Mouse (Mus musculus) brain, embryonic 18.5 days (tissue): ENCODE data around the gene Thg1l.

Source experiments
- DNase-seq: peaks from one replicate; pipeline ENCODE4 v3.0.0-alpha.2; 2012; ENCODE audit warnings: low read depth, low spot score

Thg1l gene

DNA sequence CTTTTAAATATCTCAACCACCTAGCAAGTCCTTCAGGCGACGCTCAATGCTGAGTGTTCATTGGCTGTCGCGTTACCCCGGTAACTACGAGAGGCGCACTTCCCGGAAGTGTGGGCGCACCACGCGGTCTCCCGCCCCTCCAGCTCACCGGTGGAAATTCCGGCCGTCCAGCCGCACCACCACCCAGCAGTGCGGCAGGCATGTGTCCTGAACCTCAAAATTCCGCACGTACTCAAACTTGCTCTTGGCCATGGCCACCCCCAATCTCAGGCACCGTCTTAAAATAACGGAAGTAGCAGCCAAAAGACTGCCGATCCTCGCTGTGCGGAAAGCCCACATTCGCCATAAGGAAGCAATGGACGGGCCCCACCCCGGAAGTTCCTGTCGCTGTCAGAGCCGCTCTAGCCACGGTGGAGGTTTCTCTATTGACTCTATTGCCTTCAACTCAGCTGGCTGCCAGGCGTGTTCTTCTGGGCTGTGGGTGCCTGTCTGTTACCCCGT is at the start of gene Thg1l:
Gene Thg1l (minus strand): TSS at position 368 of the 501 bp plus-strand sequence.
- peak; percentile 89 for DNase-seq

DNA sequence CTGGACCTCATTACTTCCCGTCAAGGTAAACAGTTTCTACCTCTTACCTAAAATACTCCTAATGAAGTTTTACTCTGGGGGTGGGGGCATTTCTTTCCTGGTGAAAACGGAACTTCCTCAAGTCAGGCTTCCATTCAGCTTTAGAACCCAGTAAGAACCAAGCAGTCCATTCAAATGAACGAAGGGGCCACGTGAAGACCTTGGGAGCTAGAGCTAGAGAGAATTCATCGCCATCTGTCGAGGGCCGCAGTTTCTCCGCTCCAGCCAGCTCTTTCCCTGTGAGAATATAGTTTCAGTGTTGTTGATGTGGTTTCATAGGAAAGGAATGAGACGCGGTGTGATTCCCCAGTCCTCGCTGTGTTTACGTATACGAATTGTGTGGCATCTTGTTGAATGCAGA is 36.8 kb upstream of the Thg1l start:
- DNase-seq = no peak

DNA sequence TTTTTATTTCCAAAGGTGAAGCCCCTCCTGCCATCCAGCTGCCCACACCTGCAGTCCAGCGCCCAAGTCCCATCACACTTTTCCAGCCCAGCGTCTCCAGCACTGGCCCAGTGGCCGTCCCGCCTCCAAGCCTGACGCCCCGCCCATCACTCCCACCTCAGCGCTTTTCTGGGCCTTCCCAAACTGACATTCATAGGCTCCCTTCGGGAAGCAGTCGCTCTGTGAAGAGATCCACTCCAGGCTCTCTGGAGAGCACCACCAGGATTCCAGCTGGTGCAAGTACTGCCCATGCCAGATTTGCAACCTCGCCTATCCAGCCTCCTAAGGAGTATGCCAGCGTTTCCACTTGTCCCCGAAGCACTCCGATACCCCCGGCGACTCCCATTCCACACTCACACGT is 36.3 kb upstream of the Thg1l start:
- DNase-seq = no peak

DNA sequence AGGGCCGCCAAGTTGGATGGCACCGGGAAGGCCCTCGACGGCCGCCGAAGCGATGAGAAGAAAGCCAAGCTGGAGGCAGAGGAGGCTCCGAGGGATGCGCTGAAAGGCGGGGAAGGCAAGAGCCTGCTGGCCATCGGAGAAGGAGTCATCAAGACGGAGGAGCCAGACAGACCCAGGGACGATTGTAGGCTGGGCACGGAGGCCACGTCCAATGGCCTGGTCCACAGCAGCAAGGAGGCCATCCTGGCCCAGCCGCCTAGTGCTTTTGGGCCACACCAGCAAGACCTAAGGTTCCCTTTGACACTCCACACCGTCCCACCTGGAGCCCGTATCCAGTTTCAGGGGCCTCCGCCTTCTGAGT is 25.6 kb upstream of the Thg1l start:
- DNase-seq = no peak

DNA sequence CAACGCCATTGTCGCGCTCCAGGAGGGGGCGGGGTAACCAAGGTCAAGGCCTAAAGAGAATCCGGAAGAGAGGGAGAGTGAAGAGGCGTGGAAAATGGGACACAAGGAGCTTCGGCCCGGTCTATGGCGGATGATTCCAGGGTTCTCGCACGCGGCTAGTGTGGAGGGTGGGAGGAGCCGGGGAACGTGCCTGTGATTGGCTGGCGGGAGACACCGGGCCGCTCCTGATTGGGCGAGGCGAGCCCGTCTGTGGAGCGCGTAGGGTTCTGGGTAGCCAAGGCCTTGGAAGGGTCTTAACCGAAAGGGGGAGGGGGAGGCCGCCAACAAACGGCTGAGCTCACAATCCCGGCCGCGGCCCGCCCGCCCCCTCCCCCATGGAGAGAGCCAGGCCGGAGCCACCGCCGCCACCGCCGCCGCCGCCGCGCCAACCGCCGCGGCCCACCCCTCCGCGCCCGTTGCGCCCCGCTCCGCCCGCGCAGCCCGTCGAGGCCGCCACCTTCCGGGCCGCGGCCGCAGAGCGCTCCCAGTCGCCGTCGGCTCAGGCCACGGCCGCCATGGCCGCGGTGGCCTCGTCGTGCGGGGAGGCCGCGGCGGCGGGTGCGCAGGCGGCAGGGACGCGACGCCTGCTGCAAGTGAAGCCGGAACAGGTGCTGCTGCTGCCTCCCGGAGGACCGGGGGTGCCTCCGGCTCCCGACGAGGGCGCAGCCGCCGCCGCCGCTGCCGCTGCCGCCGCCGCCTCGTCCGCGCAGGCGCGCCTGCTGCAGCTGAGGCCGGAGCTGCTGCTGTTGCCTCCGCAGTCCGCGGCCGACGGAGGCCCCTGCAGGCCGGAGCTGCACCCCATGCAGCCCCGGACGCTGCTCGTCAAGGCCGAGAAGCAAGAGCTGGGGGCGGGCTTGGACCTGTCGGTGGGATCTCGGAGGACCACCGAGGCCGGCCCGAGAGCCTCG is 24.9 kb upstream of the Thg1l start, which contains the start of gene Sox30:
Gene Sox30 (plus strand): TSS at position 365 of the 947 bp plus-strand sequence.
- peak; percentile 52 for DNase-seq

DNA sequence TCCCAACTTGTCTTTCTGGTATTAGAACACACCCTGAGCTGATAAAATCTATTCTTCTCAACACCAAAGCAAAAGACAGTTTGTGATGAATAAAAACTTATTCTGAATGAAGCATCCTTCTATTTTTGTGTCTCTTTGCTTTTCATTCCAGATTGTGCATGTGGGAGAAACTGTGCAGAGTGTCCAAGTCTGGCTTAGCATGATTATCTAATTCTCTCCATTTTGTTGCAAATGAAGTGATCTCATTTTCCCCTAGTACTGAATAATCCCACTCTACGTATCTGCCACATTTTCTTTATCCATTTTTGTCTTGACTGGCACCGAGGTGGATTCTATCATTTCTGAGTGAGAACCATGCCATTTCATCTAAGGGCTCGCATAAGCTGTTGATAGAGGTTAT is 20.8 kb upstream of the Thg1l start:
- no peak for DNase-seq

DNA sequence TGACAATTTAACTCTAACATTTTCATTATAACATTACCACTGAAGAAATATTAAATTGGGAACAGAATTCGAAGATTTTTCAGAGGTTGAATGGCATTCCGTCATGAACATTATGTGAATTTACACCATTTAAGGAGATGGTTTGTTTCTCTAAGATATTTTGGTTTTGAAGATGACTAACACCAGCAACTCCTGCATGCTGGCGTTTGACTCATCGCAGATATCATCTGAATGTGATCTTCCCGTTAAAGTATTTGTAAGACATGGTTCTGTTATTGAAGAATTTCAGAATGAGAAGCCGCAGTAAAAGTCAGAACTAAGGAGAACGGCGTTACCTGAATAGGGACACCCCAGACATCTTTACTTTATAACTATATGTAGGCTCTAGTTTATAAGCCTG is 19.2 kb upstream of the Thg1l start:
- DNase-seq = no peak

DNA sequence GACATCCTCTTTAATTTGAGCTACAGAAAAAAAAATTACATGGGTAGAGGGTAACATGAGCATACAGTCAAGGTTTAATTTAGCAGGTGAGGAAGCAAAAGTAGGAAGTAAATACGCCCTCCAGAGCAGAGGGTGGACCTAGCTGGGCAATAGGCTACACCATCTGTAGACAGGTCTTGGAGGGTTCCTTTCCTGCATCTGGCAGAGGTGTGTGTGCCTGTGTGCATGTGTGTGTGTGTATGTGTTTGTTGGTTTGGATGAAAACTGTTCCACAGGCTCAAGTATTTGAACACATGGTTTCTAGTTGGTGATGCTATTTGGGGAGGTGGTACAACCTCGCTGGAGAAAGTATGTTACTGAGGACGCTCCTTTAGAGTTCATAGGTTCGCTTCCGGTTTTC is 18.3 kb upstream of the Thg1l start:
- no peak for DNase-seq

DNA sequence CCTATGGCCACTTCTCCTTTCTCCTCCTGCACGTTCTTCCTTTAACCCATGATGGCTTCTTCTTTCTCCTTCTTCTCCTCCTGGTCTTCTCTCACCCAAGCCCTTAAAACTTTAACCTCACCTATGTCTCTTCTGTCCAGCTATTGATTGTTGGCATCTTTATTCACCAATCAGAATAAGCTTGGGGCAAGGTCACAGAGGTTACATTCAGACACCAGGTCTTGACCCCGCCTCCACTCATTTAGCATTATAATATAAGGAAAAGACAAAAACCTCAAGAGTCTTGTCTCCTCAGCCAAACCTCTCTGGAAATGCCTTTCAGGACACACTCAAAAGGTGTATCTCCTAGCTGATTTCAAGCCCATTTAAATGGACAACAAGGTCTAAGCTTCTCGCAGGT is 13.2 kb upstream of the Thg1l start:
- DNase-seq = no peak

DNA sequence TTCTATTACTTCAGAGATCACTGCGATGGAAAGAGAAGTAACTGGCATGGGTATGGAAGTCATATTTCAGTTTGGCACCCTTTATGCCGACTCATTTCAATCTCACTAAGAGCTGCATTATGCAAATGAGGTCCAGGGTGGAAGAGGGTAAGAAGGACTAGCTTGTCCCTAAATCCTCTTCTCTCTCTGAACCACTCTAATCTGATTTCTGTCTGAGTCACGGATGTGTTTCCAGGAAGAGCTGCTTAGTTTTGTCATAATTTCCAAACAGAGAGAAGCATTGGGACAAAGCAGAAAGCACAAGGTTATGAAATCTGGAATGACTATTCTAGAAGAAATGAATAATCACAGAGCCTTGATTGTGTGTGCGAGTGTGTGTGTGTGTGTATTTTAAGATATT is 11.6 kb upstream of the Thg1l start:
- no peak for DNase-seq

DNA sequence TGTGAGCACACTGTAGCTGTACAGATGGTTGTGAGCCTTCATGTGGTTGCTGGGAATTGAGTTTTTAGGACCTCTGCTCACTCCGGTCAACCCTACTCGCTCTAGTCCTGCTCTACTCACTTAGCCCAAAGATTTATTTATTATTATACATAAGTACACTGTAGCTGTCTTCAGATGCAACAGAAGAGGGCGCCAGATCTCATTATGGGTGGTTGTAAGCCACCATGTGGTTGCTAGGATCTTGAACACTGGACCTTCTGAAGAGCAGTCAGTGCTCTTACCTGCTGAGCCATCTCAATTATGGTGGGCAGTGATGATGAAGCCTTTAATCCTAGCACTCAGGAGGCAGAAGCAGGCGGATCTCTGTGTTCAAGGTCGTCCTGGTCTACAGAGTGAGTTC is 4.7 kb upstream of the Thg1l start:
- no peak for DNase-seq

DNA sequence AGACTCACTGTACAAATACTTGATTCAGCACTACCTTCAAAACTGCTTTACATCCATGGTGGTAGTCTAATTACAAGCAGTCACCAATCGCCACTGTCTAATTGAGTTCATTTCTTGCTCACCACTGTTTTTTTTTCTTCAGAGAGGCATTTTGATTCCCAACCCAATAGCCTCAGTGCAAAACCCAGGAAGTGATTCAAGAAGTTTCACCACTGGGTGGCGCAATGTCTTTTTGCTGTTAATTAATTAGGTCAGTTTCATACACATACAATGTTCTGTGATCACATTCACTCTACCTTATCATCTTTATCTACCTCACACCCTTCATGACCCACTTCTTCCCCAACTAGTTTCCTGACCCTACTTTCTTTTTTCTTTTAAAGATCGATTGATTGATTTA is 4.3 kb upstream of the Thg1l start:
- DNase-seq = no peak

DNA sequence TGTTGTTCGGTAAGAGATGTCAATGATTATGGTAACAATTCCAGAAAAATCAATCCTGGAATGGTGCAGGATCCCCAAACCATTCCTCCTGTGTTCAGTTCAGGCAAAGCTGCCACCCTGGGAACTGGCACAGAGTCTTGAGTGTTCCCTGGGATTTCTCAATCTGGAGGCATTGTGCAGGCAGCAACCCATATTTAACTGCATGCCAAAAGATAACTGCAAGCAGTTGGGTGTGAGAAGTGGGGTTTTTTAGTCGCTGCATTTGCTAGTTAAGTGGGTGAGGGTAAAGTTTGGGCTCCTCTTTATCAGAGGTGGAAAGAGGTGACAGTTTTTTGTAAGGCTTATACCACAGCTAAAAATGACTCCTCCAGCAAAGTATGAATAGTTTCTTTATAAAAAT is 7.8 kb downstream of the Thg1l start:
- DNase-seq = no peak

DNA sequence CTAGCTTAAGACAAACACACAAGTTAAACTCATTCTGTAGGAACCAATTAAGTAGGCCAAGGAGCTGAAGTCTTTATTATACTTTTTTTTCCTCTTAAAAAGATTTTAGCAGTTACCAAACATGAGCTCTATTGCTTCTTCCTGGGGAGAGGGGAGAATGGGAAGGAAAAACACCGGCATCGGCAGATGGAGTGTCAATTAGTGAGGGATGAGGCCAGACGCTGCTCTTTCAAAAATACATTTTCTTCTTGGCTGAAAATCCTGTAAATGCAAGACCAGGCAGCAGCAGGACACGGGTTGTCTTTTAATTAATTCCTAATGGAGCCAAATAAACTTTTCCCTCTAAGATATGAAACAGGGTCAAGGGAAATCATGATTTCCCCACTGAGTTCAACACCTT is 8.5 kb downstream of the Thg1l start:
- no peak for DNase-seq

DNA sequence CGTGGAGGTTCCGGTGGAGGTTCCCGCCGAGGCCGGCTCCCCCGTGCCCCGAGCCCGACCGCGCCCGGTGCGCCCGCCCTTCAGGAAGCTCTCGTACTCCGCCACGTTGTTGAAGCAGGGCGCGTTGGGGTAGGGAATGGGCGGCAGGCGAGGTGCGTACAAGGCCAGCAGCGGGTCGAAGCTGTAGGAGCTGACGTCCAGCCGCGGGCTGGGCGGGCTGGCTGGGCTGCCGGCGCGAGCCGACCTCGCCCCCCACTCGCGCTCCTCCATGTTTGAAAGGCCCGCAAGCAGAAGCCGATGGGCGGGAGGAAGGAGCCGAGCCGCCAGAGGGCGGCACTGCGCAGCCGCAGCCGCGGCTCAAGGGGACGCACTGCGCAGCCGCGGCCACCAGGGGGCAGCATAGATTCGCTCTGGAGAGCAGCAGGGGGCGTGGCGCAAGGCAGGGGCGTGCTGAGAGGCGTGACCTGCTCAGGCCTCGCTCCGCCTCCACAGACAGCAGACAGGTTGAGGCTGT is 10.6 kb downstream of the Thg1l start, which contains the start of gene Lsm11:
Gene Lsm11 (minus strand): TSS at position 293 of the 514 bp plus-strand sequence.
- DNase-seq = peak; percentile 75

DNA sequence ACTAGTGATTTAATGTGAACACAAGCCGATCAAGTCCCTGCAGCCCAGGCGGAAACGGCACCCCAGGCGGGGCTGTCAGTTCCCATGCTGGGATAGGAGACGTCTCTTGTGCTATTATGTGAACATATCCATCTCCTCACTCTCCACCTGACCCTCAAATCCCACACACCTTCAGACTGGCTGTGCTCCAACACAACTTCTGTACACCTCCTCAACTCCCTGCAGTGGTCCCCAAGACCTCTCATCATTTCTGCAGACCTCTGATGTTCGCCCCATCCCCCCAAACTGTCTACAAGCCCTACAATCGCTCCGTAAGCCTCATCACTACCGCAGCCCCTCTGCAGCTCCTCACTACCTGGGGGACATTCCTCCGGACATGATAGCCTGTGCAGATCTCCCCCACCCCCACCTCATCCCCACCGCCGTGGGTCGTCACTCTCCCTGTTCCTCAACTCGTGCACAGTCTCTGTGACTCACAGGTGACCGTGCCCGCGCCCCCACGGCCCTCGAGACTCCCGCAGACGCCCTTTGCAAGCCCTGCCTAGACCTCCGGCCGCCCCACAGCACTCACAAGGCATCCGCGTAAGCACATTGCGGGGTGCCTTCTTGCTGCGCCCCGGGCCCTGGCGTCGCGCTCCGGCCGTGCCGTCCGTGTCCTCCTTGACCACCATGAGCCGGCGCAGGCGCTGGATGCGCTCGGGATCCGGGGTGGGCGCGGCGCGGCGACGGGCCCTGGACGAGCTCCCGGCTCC is 11.2 kb downstream of the Thg1l start:
- no peak for DNase-seq

DNA sequence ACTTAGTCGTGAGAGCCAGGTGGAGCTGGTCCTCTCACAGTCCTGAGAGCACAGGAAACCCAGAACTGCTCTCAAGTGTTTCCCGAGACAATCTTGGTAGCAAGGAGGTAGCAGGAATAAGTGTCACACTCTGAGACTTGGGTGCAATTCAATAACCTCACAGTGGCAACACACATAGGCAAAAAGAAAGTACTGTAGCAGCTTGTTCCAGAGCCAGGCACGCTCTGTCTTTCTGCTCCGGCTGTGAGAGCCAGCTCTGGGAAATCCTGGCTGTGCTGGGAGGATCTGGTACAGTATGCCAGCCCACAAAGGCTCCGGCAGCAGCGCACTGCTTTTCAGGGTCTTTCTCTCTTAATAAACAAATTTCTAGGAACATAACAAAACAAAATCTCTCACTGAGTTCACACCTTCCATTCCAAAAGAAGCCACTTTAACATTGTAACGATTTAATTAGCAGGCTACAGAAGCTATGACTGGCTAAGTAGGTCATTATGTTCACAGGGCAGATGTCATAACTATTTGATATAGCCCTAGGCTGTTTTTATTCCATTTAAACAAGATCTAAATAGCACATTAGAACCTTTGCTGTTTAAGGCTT is 12.1 kb downstream of the Thg1l start:
- DNase-seq = no peak

DNA sequence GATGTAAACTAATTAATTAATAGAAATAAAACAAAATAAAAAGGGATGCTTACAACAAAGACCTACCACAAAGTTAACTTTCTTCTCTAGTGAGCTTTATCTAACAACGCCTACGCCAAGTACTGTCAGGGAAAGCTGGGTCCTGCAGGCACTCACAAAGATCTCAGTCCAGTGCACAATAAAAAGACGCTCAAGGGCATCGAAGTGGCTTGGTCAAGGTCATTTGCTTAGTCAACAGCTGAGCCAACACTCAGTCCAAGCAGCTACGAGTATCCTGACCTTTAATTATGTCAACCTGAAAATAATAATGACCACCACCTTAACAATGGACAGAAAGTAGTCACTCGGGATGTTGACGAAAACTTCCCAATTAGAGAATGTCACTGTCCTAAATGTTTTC is 13.0 kb downstream of the Thg1l start:
- DNase-seq = no peak

DNA sequence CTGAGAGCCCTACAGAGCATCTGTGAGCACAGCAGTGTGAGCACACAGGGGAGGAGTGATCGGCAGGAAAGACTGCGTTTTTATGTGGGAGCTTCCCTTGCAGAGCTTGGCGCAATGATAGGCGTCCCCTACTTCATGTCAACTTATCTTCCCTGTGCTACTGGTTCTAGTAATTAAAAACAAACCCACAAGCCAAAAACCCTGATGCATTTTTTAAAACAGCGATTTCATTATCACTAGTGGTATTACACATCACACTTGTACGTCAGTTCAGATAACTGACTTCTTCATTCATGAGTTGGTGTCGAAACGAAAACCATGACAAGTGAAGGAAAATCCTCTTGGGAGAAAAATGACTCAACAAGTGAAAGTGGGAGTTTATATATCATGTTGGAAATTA is 16.4 kb downstream of the Thg1l start:
- no peak for DNase-seq

DNA sequence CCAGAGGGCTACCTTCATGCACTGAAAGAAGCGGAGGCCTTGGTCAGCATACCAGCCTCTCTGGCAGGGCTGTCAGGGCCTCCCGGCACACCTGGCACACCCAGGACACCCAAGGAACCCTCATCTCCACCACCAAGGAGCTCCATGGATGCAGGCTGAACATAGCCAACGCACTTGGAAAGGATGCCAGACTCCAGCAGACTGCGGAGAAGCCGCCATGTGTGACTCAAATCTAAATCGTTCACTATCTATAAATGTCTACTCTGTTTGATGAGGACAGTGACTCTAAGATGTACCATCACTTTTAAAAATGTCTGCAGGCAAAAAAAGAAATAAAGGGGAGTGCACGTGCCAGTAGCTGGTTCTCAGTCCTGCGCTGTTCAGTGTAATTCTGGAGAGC is 17.8 kb downstream of the Thg1l start:
- DNase-seq = no peak

DNA sequence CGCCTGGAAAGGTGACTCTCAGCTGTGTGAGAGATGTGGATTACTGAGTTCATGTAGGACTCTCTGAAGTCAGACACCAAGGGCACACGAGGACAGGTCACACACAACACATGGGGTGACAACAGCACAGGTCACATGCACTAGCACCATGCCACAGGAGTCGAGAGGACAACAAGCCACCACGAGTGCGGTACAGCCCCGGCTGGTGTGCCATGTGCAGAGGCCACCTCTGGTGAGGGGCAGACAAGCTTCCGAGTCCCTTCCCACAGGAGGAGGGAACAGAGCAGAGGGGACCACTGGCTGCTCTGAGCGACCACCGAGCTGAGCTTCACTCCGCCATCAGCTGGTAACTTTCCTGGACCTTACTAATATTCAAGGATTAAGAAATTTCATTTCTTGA is 22.5 kb downstream of the Thg1l start:
- DNase-seq = no peak

DNA sequence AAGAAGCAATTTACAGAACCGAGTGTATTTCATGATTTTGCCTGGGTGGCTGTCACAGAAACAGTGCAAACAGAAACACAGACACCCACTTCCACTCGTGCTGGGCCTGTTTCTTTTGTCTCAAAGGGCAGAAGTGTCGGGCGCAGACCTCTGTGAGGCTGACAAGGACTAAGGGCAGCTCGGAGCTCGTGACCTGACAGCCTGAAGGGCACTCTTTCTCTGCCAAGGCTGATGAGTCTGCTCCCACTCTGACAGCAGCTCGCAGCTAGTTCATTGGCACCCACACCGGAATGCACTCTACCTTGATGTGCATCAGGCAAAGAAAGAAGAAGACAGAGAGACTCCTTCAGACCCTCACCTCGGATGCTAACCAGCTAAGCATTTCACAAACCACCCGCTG is 25.8 kb downstream of the Thg1l start:
- no peak for DNase-seq
